Mouse (Mus musculus): ENCODE measurements at regions not wholly inside any gene's neighbourhood (a gene's known extent, or its start where the extent isn't known, plus 50 kb on each side); places are given as distances from the start of the nearest gene placed in this dataset.

DNA sequence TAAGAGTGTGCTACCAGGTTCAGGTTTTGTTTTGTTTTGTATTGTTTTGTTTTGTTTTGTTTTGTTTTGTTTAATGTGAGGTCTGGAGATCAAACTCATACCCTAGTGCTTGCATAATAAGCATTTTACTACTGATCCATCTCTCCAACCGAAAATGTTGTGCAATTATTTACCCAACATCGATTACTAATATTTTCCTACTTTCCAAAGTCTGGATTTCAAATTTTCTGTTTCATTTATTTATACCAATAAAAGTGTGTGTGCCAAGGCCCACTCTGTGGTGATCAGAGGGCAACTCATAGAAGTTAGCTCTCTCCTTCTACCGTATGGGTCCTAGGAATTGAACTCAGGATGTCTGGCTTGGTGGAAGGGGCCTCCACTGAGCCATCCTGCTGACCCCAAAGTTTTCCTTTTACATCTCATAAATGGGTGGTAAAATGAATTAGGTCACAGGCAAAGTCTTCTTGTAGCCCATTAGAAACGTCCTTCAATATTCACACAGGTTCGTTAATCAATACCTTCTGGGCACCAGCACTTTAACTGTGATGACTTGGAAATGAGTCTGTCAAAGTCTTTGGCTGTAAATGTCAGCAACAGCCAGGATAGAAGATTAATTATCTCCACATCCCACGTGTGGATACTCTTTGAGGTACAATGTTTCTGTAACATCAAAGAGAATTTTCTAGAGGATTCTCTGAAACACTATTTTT is 158.9 kb upstream of the Mgat5 start:
- WGBS, result 58% methylated on average over 6 of the region's 6 CpGs
- Histone ChIP-seq H3K27ac (no peak overlapping the region), H3K9me3 (replicated peaks) (no peaks in the 10 kb centered on the region), H3K27me3 (ENCODE audit: low read depth, poor library complexity, severe bottlenecking) (no peaks in the 10 kb centered on the region), H3K4me1 (no peaks in the 10 kb centered on the region), H3K36me3 (no peaks in the 10 kb centered on the region), H3K4me3 (no peak overlapping the region)
- DNase-seq (ENCODE audit: low spot score), result no peak

GRCm38 (mm10) chr1:127034748-127035147 is 170.1 kb upstream of the Mgat5 start:
- H3K27ac ChIP-seq, result no peak overlapping the region
- no peak overlapping the region for H3K4me3 ChIP-seq
- H3K4me1 ChIP-seq, result no peaks in the 10 kb centered on the region
- no peaks in the 10 kb centered on the region for H3K9me3 ChIP-seq (replicated peaks)
- WGBS, result 90% methylated on average over 2 of the region's 2 CpGs
- DNase-seq (ENCODE audit: low spot score), result no peak
- no peaks in the 10 kb centered on the region for H3K27me3 ChIP-seq (ENCODE audit: low read depth, poor library complexity, severe bottlenecking)
- H3K36me3 ChIP-seq, result no peaks in the 10 kb centered on the region

DNA sequence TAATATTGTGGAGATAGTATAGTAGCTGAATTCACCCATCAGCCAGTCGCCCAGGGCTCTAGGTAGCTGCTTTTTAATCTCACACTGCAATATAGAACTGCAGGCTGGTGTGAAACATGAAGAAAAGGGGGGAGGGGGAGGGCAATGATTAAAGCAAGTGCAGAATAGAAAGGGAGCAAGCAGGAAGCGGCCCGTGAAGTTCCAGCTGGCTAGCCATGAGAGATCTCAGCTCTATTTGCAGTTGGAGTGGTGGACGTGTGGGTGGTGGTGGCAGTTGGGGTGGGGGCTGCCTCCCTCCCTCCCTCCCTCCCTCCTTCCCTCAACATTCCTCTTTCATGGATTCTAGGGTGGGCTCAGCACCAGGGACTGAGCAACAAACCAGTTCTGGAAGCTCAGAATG is 173.3 kb upstream of the Mgat5 start:
- H3K4me1 ChIP-seq, result no peaks in the 10 kb centered on the region
- WGBS, result 51% methylated on average over 4 of the region's 4 CpGs
- no peaks in the 10 kb centered on the region for H3K27me3 ChIP-seq (ENCODE audit: low read depth, poor library complexity, severe bottlenecking)
- no peak overlapping the region for H3K27ac ChIP-seq
- DNase-seq (ENCODE audit: low spot score), result no peak
- no peak overlapping the region for H3K4me3 ChIP-seq
- H3K36me3 ChIP-seq, result no peaks in the 10 kb centered on the region
- no peaks in the 10 kb centered on the region for H3K9me3 ChIP-seq (replicated peaks)

DNA sequence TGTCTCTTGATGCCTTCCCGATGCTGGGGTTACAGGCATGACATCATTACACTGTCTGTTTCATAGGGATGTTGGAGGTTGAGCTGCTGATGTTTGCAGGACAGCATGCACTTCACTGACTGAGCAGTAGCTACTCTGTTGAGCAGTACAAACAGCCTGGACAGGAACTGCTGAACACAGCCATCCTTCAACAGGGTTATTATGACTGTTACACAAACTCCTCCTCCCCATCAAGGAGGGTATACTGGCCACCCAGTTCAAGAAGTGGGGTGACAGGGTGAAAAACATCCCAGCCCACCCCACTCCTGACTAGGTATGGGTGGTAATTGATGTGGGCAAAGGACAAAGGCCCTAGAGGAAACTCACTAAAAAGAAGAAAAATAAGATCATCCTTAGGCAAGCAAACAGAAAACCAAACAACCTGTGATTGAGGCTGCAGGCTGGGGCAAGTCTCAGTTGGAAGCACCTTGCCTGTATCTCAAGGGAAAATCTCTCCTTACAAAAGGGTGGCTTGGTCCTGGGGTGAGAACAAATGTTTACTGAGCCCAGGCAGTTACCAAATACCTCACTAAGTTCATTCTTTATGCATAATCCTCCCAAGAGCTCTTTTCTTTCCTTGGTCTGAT is 175.8 kb upstream of the Mgat5 start:
- Histone ChIP-seq H3K27me3 (ENCODE audit: low read depth, poor library complexity, severe bottlenecking) (no peaks in the 10 kb centered on the region), H3K9me3 (replicated peaks) (no peaks in the 10 kb centered on the region), H3K4me1 (no peaks in the 10 kb centered on the region), H3K36me3 (no peaks in the 10 kb centered on the region), H3K4me3 (no peak overlapping the region), H3K27ac (no peak overlapping the region)
- 81% methylated on average over 1 of the region's 1 CpGs for WGBS
- DNase-seq (ENCODE audit: low spot score), result no peak

GRCm38 (mm10) chr1:127023100-127023499 is 181.7 kb upstream of the Mgat5 start:
- no peak overlapping the region for H3K4me3 ChIP-seq
- no peaks in the 10 kb centered on the region for H3K36me3 ChIP-seq
- no peak overlapping the region for H3K27ac ChIP-seq
- no peaks in the 10 kb centered on the region for H3K27me3 ChIP-seq (ENCODE audit: low read depth, poor library complexity, severe bottlenecking)
- DNase-seq (ENCODE audit: low spot score), result no peak
- H3K9me3 ChIP-seq (replicated peaks), result no peaks in the 10 kb centered on the region
- H3K4me1 ChIP-seq, result no peaks in the 10 kb centered on the region
- 73% methylated on average over 3 of the region's 3 CpGs for WGBS

GRCm38 (mm10) chr1:127017698-127018097 is 187.1 kb upstream of the Nckap5 start:
- Histone ChIP-seq H3K9me3 (replicated peaks) (no peaks in the 10 kb centered on the region), H3K36me3 (no peaks in the 10 kb centered on the region), H3K27me3 (ENCODE audit: low read depth, poor library complexity, severe bottlenecking) (no peaks in the 10 kb centered on the region), H3K27ac (no peak overlapping the region), H3K4me1 (peaks cover 5% of the 10 kb centered on the region; the same call in 1 of the 2 replicates), H3K4me3 (no peak overlapping the region)
- DNase-seq (ENCODE audit: low spot score), result no peak
- WGBS, result 80% methylated on average over 2 of the region's 2 CpGs

DNA sequence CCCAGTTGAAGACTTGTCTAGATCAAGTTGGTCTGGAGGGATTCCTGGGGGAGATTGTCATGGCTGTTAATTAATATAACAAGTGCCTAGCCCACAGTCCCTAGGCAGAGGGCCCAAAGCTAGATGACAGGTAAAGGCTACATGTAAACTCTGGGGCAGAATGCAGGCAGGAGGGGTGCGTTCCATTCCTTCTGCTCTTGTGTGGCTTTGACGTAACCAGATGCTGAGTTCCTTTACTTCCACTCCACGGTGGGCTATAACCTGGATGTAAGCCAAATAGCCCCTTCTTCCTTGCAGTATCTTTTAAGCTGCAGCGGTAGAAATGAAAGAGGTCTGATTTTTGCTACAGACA is 185.3 kb upstream of the Nckap5 start:
- no peak overlapping the region for H3K27ac ChIP-seq
- no peaks in the 10 kb centered on the region for H3K27me3 ChIP-seq (ENCODE audit: low read depth, poor library complexity, severe bottlenecking)
- no peak overlapping the region for H3K4me3 ChIP-seq
- DNase-seq (ENCODE audit: low spot score), result no peak
- 87% methylated on average over 4 of the region's 4 CpGs for WGBS
- H3K36me3 ChIP-seq, result no peaks in the 10 kb centered on the region
- H3K4me1 ChIP-seq, result peaks cover 5% of the 10 kb centered on the region; the same call in 1 of the 2 replicates
- H3K9me3 ChIP-seq (replicated peaks), result no peaks in the 10 kb centered on the region

DNA sequence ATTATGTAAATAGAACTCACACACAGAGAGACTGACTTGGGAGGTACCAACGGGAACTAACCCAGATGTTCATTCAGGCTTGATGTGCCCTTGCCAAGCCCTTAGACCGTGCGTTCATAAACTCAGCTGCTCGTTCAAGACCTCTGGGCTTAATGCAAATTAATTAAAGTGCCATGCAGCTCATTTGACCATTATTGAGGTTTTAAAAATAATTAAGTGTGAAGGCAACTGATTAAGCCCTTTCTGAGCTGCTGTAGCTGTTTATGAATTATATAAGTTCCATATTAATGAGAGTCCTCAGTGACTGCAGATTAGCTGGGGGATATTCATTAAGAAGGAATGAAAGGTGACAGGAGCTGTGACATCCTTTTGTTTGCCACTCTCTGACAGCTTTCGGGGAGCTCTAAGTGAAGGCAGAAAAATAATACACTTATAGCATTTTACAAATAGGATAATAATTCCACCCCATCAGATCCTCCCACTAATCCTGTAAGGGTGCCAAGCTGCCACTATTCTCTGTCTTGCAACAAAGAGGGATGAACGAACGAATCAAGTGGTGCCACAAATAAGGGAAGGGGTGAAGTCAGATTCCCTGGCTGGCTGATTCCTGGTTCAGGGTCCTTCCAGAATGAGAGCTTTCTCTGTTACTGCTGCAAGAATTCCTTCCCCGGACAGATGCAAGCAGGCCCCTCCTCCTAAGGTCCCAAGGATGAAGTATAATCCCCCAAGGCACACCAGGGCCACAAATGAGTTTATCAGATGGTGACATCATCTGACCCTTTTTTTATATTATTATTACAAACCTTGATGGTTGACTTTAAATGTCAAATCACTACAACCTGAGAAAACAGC is 184.7 kb upstream of the Nckap5 start:
- H3K27ac ChIP-seq, result no peak overlapping the region
- H3K36me3 ChIP-seq, result no peaks in the 10 kb centered on the region
- H3K27me3 ChIP-seq (ENCODE audit: low read depth, poor library complexity, severe bottlenecking), result no peaks in the 10 kb centered on the region
- no peaks in the 10 kb centered on the region for H3K9me3 ChIP-seq (replicated peaks)
- H3K4me3 ChIP-seq, result no peak overlapping the region
- H3K4me1 ChIP-seq, result peaks cover 5% of the 10 kb centered on the region; the same call in 1 of the 2 replicates
- WGBS, result 70% methylated on average over 8 of the region's 8 CpGs
- DNase-seq (ENCODE audit: low spot score), result no peak

GRCm38 (mm10) chr1:127011901-127012300 is 181.3 kb upstream of the Nckap5 start:
- peaks cover 5% of the 10 kb centered on the region; the same call in 1 of the 2 replicates for H3K4me1 ChIP-seq
- no peak overlapping the region for H3K4me3 ChIP-seq
- DNase-seq (ENCODE audit: low spot score), result no peak
- H3K9me3 ChIP-seq (replicated peaks), result no peaks in the 10 kb centered on the region
- no peaks in the 10 kb centered on the region for H3K27me3 ChIP-seq (ENCODE audit: low read depth, poor library complexity, severe bottlenecking)
- no peaks in the 10 kb centered on the region for H3K36me3 ChIP-seq
- H3K27ac ChIP-seq, result no peak overlapping the region
- 78% methylated on average over 6 of the region's 6 CpGs for WGBS

DNA sequence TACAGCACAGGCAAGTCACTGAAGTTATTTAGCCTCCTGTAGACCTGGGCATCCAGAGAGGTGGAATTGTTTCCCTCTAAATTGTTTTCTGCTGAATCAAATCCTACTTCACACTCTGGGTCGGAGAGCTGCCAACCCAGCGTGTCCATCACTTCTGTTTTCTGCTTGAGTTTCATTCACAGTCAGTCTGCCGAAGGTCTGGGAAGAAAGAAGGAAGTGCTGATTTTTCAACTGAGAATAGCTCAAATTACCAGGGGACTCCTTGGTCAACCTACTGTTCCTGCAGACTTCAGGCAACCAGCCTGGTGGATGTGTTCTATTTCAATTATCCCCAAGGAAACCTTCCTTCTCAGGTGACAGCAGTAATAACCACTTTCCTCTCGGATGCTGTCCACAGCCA is 179.1 kb upstream of the Nckap5 start:
- Histone ChIP-seq H3K36me3 (no peaks in the 10 kb centered on the region), H3K27ac (no peak overlapping the region), H3K4me1 (no peaks in the 10 kb centered on the region), H3K4me3 (no peak overlapping the region), H3K9me3 (replicated peaks) (no peaks in the 10 kb centered on the region), H3K27me3 (ENCODE audit: low read depth, poor library complexity, severe bottlenecking) (no peaks in the 10 kb centered on the region)
- no peak for DNase-seq (ENCODE audit: low spot score)
- 78% methylated on average over 4 of the region's 4 CpGs for WGBS

GRCm38 (mm10) chr1:127001700-127002099 is 171.1 kb upstream of the Nckap5 start:
- no peaks in the 10 kb centered on the region for H3K27me3 ChIP-seq (ENCODE audit: low read depth, poor library complexity, severe bottlenecking)
- 64% methylated on average over 7 of the region's 7 CpGs for WGBS

DNA sequence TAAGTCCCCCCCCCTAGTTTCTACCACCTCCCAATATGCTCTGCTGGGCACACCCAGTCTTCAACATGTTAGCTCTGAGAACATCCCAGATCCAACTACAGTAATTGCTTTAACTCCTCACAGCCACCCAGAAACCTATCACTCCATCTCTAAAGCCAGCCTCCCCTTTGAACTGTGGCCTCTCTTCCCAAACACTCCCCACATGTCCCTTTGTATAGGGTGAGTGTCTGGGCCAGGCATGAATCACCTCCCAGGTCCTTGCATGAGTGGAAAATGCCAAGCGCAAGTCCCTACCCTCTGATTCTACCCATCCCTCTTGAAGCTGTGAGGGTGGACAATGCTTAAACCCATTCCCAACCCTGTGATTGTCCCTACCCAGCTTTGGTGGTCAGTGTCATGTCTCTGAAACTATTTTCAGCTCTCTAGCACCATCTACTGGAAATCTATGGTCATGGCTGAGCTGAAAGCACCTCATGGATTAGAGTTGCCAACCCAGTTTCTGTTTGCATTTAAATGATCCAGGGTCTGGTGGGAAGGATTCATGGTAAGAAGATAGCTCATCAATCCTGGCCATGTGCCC is 162.6 kb upstream of the Nckap5 start:
- DNase-seq (ENCODE audit: low spot score), result peak; percentile 32
- Histone ChIP-seq H3K4me3 (no peak overlapping the region), H3K9me3 (replicated peaks) (no peaks in the 10 kb centered on the region), H3K36me3 (no peaks in the 10 kb centered on the region), H3K27ac (no peak overlapping the region), H3K27me3 (ENCODE audit: low read depth, poor library complexity, severe bottlenecking) (no peaks in the 10 kb centered on the region), H3K4me1 (no peaks in the 10 kb centered on the region)
- WGBS, result 69% methylated on average over 1 of the region's 1 CpGs

More at GRCm38 (mm10) chr1:127001700-127002099, 171.1 kb upstream of the Nckap5 start:
- Histone ChIP-seq H3K27ac (peak overlapping the region; percentile 28; the same call in 1 of the 2 replicates), H3K9me3 (replicated peaks) (no peaks in the 10 kb centered on the region), H3K36me3 (no peaks in the 10 kb centered on the region), H3K4me1 (peaks cover 13% of the 10 kb centered on the region; the same call in 1 of the 2 replicates), H3K4me3 (no peak overlapping the region)
- peak; percentile 40 for DNase-seq (ENCODE audit: low spot score)

GRCm38 (mm10) chr1:126992441-126992840 is 161.8 kb upstream of the Nckap5 start:
- no peak for DNase-seq (ENCODE audit: low spot score)
- no peaks in the 10 kb centered on the region for H3K36me3 ChIP-seq
- no peaks in the 10 kb centered on the region for H3K9me3 ChIP-seq (replicated peaks)
- WGBS, result 59% methylated on average over 4 of the region's 4 CpGs
- H3K4me1 ChIP-seq, result no peaks in the 10 kb centered on the region
- H3K27ac ChIP-seq, result no peak overlapping the region
- H3K27me3 ChIP-seq (ENCODE audit: low read depth, poor library complexity, severe bottlenecking), result no peaks in the 10 kb centered on the region
- H3K4me3 ChIP-seq, result no peak overlapping the region

Measured in limb, embryonic 10.5 days (tissue).